ENCODE assay signal across 8 mouse cellular contexts in the genomic region with DNA sequence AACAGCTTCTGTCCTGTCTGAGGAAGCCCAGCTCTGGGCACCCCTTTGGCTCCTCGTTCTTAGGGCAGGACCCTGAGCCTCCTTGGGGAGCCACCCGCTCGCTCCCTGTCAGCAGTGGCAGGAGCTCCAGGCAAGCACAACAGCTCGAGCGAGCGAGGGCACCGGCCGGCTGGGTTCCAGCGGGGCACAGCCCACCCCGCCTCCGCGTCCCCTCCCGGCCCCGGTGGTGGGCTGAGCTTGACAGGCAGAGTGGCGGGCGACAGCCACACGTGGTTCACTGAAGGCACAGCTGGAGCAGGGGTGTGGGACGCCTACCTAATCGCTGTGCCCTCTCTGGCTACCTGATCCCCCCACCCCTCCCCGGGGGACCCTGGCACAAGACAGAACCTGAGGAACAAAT. TPM values are rescaled to one million over a fixed set of nuclear protein-coding genes. Genes with fewer than 3 reads are reported as not detected.
DNase-seq lines count a peak whose midpoint lies in the region; ATAC-seq and TF ChIP-seq lines count a peak whose summit lies in the region.

No protein-coding gene starts in this region.

- intact Hi-C loops in gastrocnemius, postnatal 14 days (cut with DNase I; ENCODE audit: low total_unique reads) = loop anchor here (5.0 kb wide), 1 partner anchor 273 kb away; no protein-coding TSS in a partner anchor

- no peak for TF ChIP-seq EP300 in stomach, postnatal 0 days (optimal IDR thresholded peaks at IDR 0.05)

- H3K4me1 ChIP-seq in forebrain, embryonic 12.5 days = peaks cover 17% of the 10 kb centered on the region
- H3K4me1 ChIP-seq in liver, embryonic 12.5 days = peaks cover 8% of the 10 kb centered on the region; the same call in 1 of the 2 replicates
- no peaks in the 10 kb centered on the region for H3K4me1 ChIP-seq in stomach, postnatal 0 days (replicated peaks; ENCODE audit: control insufficient read depth, insufficient read depth)

- H3K4me2 ChIP-seq in forebrain, embryonic 12.5 days = peak overlapping the region; percentile 97
- peak overlapping the region; percentile 68 for H3K4me2 ChIP-seq in liver, embryonic 12.5 days
- H3K4me2 ChIP-seq in stomach, postnatal 0 days (replicated peaks; ENCODE audit: low read depth) = peak overlapping the region; percentile 68

- no peak overlapping the region for H3K27ac ChIP-seq in forebrain, embryonic 12.5 days
- no peak overlapping the region for H3K27ac ChIP-seq in liver, embryonic 12.5 days
- no peak overlapping the region for H3K27ac ChIP-seq in stomach, postnatal 0 days (replicated peaks)

- peak; percentile 9 for DNase-seq in gastrocnemius, postnatal 14 days
- DNase-seq in gastrocnemius, postnatal 4 days (ENCODE audit: low spot score in 2 of 2) = no peak
- DNase-seq in B cell, adult 2 months = peak; percentile 21 to 32
- no peak for DNase-seq in stomach, postnatal 0 days (ENCODE audit: low spot score)
- no peak for DNase-seq in yolk sac, embryonic 10.5 days (ENCODE audit: low spot score)
- no peak for DNase-seq in left cerebral cortex, adult 18-20 months (ENCODE audit: low spot score in 2 of 2)

- peak overlapping the region; percentile 51 for H3K4me3 ChIP-seq in forebrain, embryonic 12.5 days (replicated peaks)
- peak overlapping the region; percentile 45 for H3K4me3 ChIP-seq in liver, embryonic 12.5 days
- H3K4me3 ChIP-seq in stomach, postnatal 0 days (ENCODE audit: low read depth, low read length) = peak overlapping the region; percentile 37

- peak; percentile 33; the same call in 1 of the 2 replicates for ATAC-seq in forebrain, embryonic 12.5 days (ENCODE audit: low FRiP score)
- ATAC-seq in liver, embryonic 12.5 days = no peak
- ATAC-seq in stomach, postnatal 0 days (ENCODE audit: low FRiP score, low TSS enrichment) = no peak

- TF ChIP-seq CTCF in stomach, postnatal 0 days (IDR thresholded peaks at IDR 0.05; ENCODE audit: low read depth) = no peak

- peaks cover 34% of the 10 kb centered on the region for H3K27me3 ChIP-seq in forebrain, embryonic 12.5 days
- H3K27me3 ChIP-seq in liver, embryonic 12.5 days (replicated peaks) = peaks cover 56% of the 10 kb centered on the region
- peaks cover 8% of the 10 kb centered on the region; the same call in 1 of the 2 replicates for H3K27me3 ChIP-seq in stomach, postnatal 0 days (ENCODE audit: control insufficient read depth, insufficient read depth, low read length)

- H3K36me3 ChIP-seq in forebrain, embryonic 12.5 days (replicated peaks) = no peaks in the 10 kb centered on the region
- H3K36me3 ChIP-seq in liver, embryonic 12.5 days = no peaks in the 10 kb centered on the region
- no peaks in the 10 kb centered on the region for H3K36me3 ChIP-seq in stomach, postnatal 0 days (ENCODE audit: control insufficient read depth, insufficient read depth, low read length)

- WGBS in forebrain, embryonic 12.5 days = under 1% methylated on average over 20 of the region's 20 CpGs
- WGBS in liver, embryonic 12.5 days (ENCODE audit: insufficient replicate concordance) = 3% methylated on average over 20 of the region's 20 CpGs
- WGBS in stomach, postnatal 0 days = 2% methylated on average over 20 of the region's 20 CpGs

- H3K9ac ChIP-seq in forebrain, embryonic 12.5 days = peak overlapping the region; percentile 56
- H3K9ac ChIP-seq in liver, embryonic 12.5 days = no peak overlapping the region
- H3K9ac ChIP-seq in stomach, postnatal 0 days (ENCODE audit: low read length) = no peak overlapping the region

- no peaks in the 10 kb centered on the region for H3K9me3 ChIP-seq in forebrain, embryonic 12.5 days
- no peaks in the 10 kb centered on the region for H3K9me3 ChIP-seq in liver, embryonic 12.5 days (replicated peaks)
- H3K9me3 ChIP-seq in stomach, postnatal 0 days (ENCODE audit: control insufficient read depth, low read length) = no peaks in the 10 kb centered on the region

RNA-seq across cellular contexts. Expression of a gene that starts 0.5 kb away (rescaled TPM):
- total RNA-seq in gastrocnemius, postnatal 14 days (2021) = under 1 TPM; 0.16 to 0.55 TPM
- under 1 TPM; 0.57 to 0.66 TPM for total RNA-seq in gastrocnemius, postnatal 4 days (2021)
- polyA plus RNA-seq in forebrain, embryonic 12.5 days (2016; fragmentation: Nextera tagmentation; extraction: Ambion mirVana) = 0.41 and 0.49 TPM in 2 replicates
- polyA plus RNA-seq in liver, embryonic 12.5 days (2016; fragmentation: Nextera tagmentation; extraction: Ambion mirVana) = not detected in 2 replicates
- polyA plus RNA-seq in stomach, postnatal 0 days (2015; fragmentation: Nextera tagmentation; extraction: Ambion mirVana) = 0.11 and 0.21 TPM in 2 replicates
- 10 to 100 TPM; 38.5 to 52.1 TPM for total RNA-seq in left cerebral cortex, adult 18-20 months (2021)

RNA-seq across cellular contexts. Expression of a gene that starts 16.7 kb away (rescaled TPM):
- 1 to 10 TPM; 4.8 to 5.4 TPM for total RNA-seq in gastrocnemius, postnatal 14 days (2021)
- total RNA-seq in gastrocnemius, postnatal 4 days (2021) = 10 to 100 TPM; 13.5 to 14.8 TPM
- polyA plus RNA-seq in forebrain, embryonic 12.5 days (2016; fragmentation: Nextera tagmentation; extraction: Ambion mirVana) = 83.4 and 84.9 TPM in 2 replicates
- polyA plus RNA-seq in liver, embryonic 12.5 days (2016; fragmentation: Nextera tagmentation; extraction: Ambion mirVana) = 87.9 and 89.1 TPM in 2 replicates
- 34.5 TPM in 2 replicates for polyA plus RNA-seq in stomach, postnatal 0 days (2015; fragmentation: Nextera tagmentation; extraction: Ambion mirVana)
- 10 to 100 TPM; 47.3 to 50.5 TPM for total RNA-seq in left cerebral cortex, adult 18-20 months (2021)

Comparison
In these comparisons a context has a peak if more than half of its experiments do, and no peak if none do; other contexts are left out.
1. DNase-seq: peak in gastrocnemius, postnatal 14 days (single experiment) and B cell, adult 2 months (2 of 2); none in gastrocnemius, postnatal 4 days (0 of 2), stomach, postnatal 0 days (single experiment), yolk sac, embryonic 10.5 days (single experiment) and left cerebral cortex, adult 18-20 months (0 of 2).
2. RNA of a gene that starts 0.5 kb away (total RNA-seq): 38.5 to 52.1 TPM in left cerebral cortex, adult 18-20 months; 0.57 to 0.66 TPM in gastrocnemius, postnatal 4 days and 0.16 to 0.55 TPM in gastrocnemius, postnatal 14 days; every median in the first group is over 10 times any median in the second.
3. Peak in every context shown above with its lines, with median percentiles within 50 percentile points of each other: H3K4me2 ChIP-seq and H3K4me3 ChIP-seq.